Mouse (Mus musculus) C2C12 (cell line): ENCODE results near the gene Adamts17. TPM values are rescaled to one million over a fixed set of nuclear protein-coding genes. Genes with fewer than 3 reads are reported as not detected.

Source experiments
- H3K27me3 ChIP-seq: one replicate; pipeline ENCODE4 v1.6.1; 2011; ENCODE audit not compliant: control insufficient read depth, insufficient read depth, insufficient read length
- H3K36me3 ChIP-seq: one replicate; pipeline ENCODE4 v1.6.1; 2011; ENCODE audit not compliant: control insufficient read depth, insufficient read depth
- H3K4me3 ChIP-seq: one replicate; pipeline ENCODE4 v1.5.1; 2011; ENCODE audit warnings: mild to moderate bottlenecking, control low read depth; ENCODE audit not compliant: poor library complexity, insufficient read depth, severe bottlenecking
- H3K79me2 ChIP-seq: one replicate; pipeline ENCODE4 v1.6.1; 2011; ENCODE audit not compliant: control insufficient read depth, insufficient read depth
- H3K79me3 ChIP-seq: one replicate; pipeline ENCODE4 v1.6.1; 2011; ENCODE audit warnings: low read depth, control low read depth
- H3ac ChIP-seq: one replicate; pipeline ENCODE3; 2011; ENCODE audit warnings: low read depth; ENCODE audit not compliant: control insufficient read depth, insufficient read length
- CEBPB ChIP-seq: IDR thresholded peaks from one replicate; pipeline ENCODE4 v1.6.1; 2011; ENCODE audit warnings: low read depth, mild to moderate bottlenecking, control low read depth, moderate library complexity
- CTCF ChIP-seq: IDR thresholded peaks from one replicate; pipeline ENCODE4 v1.5.1; 2011; ENCODE audit not compliant: control insufficient read depth, insufficient read depth, insufficient read length
- FOSL1 ChIP-seq: IDR thresholded peaks from one replicate; pipeline ENCODE4 v1.8.0; 2011; ENCODE audit warnings: mild to moderate bottlenecking, low read length; ENCODE audit not compliant: poor library complexity, insufficient read depth, severe bottlenecking
- MAX ChIP-seq: IDR thresholded peaks from one replicate; pipeline ENCODE4 v1.6.1; 2011; ENCODE audit warnings: mild to moderate bottlenecking, control low read depth
- MYOD1 ChIP-seq: IDR thresholded peaks from one replicate; pipeline ENCODE4 v1.6.1; 2011; ENCODE audit warnings: low read depth; ENCODE audit not compliant: control insufficient read depth, insufficient read length
- MYOG ChIP-seq: IDR thresholded peaks from one replicate; pipeline ENCODE4 v1.6.1; 2011; ENCODE audit not compliant: control insufficient read depth, insufficient read length; ENCODE audit errors: extremely low read depth
- USF1 ChIP-seq: IDR thresholded peaks from one replicate; pipeline ENCODE4 v1.6.1; 2011; ENCODE audit warnings: low read depth, mild to moderate bottlenecking, control low read depth, moderate library complexity
- polyA plus RNA-seq: library from polyadenylated mRNA; unstranded; fragments of >200 nt; fragmentation: generic; extraction: Trizol; gene quantifications from one replicate; pipeline ENCODE4 v1.2.1, GENCODE M21; 2012; ENCODE audit warnings: missing spikeins

The Adamts17 gene
- polyA plus RNA-seq, 1 experiment = 0.04 TPM

- Histone ChIP-seq H3K4me3 (no peak overlapping the region), H3ac (no peak overlapping the region), H3K79me3 (no peaks in the 10 kb centered on the region), H3K36me3 (no peaks in the 10 kb centered on the region), H3K27me3 (peaks cover 10% of the 10 kb centered on the region), H3K79me2 (no peaks in the 10 kb centered on the region)
- no peak for TF ChIP-seq CEBPB
- no peak for TF ChIP-seq USF1
- no peak for TF ChIP-seq FOSL1
Measured at GRCm38 (mm10) chr7:66968661-66969060, 129.1 kb downstream of the Adamts17 start.

GRCm38 (mm10) chr7:66969199-66969598 is 129.7 kb downstream of the Adamts17 start:
- Histone ChIP-seq H3K27me3 (peaks cover 10% of the 10 kb centered on the region), H3K36me3 (no peaks in the 10 kb centered on the region), H3K79me3 (no peaks in the 10 kb centered on the region), H3K4me3 (no peak overlapping the region), H3K79me2 (no peaks in the 10 kb centered on the region), H3ac (no peak overlapping the region)
- TF ChIP-seq USF1 (no peak), MAX (no peak), MYOD1 (no peak), FOSL1 (no peak), MYOG (no peak), CEBPB (no peak), CTCF (no peak)

- Histone ChIP-seq H3K27me3 (peaks cover 10% of the 10 kb centered on the region), H3K79me2 (no peaks in the 10 kb centered on the region), H3ac (no peak overlapping the region), H3K79me3 (no peaks in the 10 kb centered on the region), H3K36me3 (no peaks in the 10 kb centered on the region), H3K4me3 (no peak overlapping the region)
- no peak for TF ChIP-seq MYOG
- no peak for TF ChIP-seq MAX
- no peak for TF ChIP-seq FOSL1
- no peak for TF ChIP-seq USF1
- no peak for TF ChIP-seq CTCF
- TF ChIP-seq CEBPB = no peak
- no peak for TF ChIP-seq MYOD1
Measured at GRCm38 (mm10) chr7:66970235-66970634, 130.7 kb downstream of the Adamts17 start.

GRCm38 (mm10) chr7:66970974-66971373 is 131.4 kb downstream of the Adamts17 start:
- H3K79me2 ChIP-seq = no peaks in the 10 kb centered on the region
- TF ChIP-seq CEBPB (no peak), MYOG (no peak), MAX (no peak), FOSL1 (no peak), CTCF (no peak), USF1 (no peak), MYOD1 (no peak)

GRCm38 (mm10) chr7:66974859-66975258 is 135.3 kb downstream of the Adamts17 start:
- Histone ChIP-seq H3K79me2 (no peaks in the 10 kb centered on the region), H3ac (no peak overlapping the region), H3K4me3 (no peak overlapping the region), H3K79me3 (no peaks in the 10 kb centered on the region), H3K27me3 (peaks cover 23% of the 10 kb centered on the region), H3K36me3 (no peaks in the 10 kb centered on the region)
- TF ChIP-seq CEBPB (no peak), USF1 (no peak), MYOG (no peak), MYOD1 (no peak)

More at GRCm38 (mm10) chr7:66970974-66971373, 131.4 kb downstream of the Adamts17 start:
- H3K27me3 ChIP-seq = peaks cover 10% of the 10 kb centered on the region
- H3K4me3 ChIP-seq = no peak overlapping the region
- H3K36me3 ChIP-seq = no peaks in the 10 kb centered on the region
- no peak overlapping the region for H3ac ChIP-seq
- no peaks in the 10 kb centered on the region for H3K79me3 ChIP-seq

GRCm38 (mm10) chr7:66976371-66976770 is 136.8 kb downstream of the Adamts17 start:
- H3ac ChIP-seq = no peak overlapping the region
- no peak for TF ChIP-seq CTCF
- no peak for TF ChIP-seq FOSL1
- TF ChIP-seq MYOD1 = no peak
- no peak for TF ChIP-seq MYOG
- no peak for TF ChIP-seq USF1
- no peak for TF ChIP-seq MAX
- no peak for TF ChIP-seq CEBPB
- peaks cover 23% of the 10 kb centered on the region for H3K27me3 ChIP-seq
- H3K79me3 ChIP-seq = no peaks in the 10 kb centered on the region
- no peak overlapping the region for H3K4me3 ChIP-seq
- no peaks in the 10 kb centered on the region for H3K36me3 ChIP-seq
- no peaks in the 10 kb centered on the region for H3K79me2 ChIP-seq
